In the genomic region with DNA sequence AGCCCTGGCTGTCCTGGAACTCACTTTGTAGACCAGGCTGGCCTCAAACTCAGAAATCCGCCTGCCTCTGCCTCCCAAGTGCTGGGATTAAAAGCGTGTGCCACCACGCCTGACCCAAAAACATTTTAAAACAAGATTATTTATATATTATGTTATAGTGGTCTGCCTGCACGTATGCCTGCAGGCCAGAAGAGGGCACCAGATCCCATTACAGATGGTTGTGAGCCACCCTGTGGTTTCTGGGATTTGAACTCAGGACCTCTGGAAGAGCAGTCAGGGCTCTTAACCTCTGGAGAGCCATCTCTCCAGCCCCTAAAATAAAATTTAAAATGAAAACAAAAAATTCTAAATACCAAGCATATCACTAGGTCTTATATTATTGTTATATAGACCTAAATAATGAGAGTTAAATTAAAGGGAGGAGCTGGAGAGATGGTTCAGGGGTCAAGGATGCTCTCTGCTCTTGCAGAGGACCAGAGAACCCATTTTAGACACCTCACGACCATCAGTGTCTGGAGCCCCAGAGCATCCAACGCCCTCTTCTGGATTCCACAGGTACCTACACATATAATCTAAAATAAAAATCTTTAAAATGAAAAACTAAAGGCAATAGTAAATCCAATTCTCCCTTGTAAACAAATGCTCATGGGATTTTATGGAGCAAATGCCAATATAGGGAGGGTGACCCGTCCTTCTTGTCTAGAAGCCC, we compare ENCODE assay signal across 14 mouse cellular contexts.
DNase-seq lines count a peak whose midpoint lies in the region; TF ChIP-seq lines count a peak whose summit lies in the region.
"Had no signal": no experiment of that assay in that cellular context is flagged by ENCODE, and none has a peak within 500 bp of the region (broad histone marks: within the 10 kb centered on the region; RNA-seq: fewer than 3 reads in every experiment).

No protein-coding gene starts in this region.

- intact Hi-C loops in gastrocnemius, adult 2 months (cut with DNase I) = loop anchor here (2.0 to 5.0 kb wide), 2 partner anchors 54 to 84 kb away; no protein-coding TSS in a partner anchor

- H3K4me3 ChIP-seq in gastrocnemius, adult 2 months = no peak overlapping the region
- H3K4me3 ChIP-seq in lung, adult 2 months (replicated peaks; ENCODE audit: extremely low read depth, low read depth, low read length) = no peak overlapping the region
- H3K4me3 ChIP-seq: embryonic facial prominence, embryonic 13.5 days; forebrain, embryonic 13.5 days; heart, embryonic 15.5 days; limb, embryonic 12.5 days had no signal

- no peak for DNase-seq in gastrocnemius, adult 2 months
- DNase-seq in gastrocnemius, postnatal 4 days (ENCODE audit: low spot score in 2 of 2) = no peak
- DNase-seq in lung, adult 2 months = no peak
- no peak for DNase-seq in lung, postnatal 25 days (ENCODE audit: low spot score)
- DNase-seq in ZHBTc4 (ENCODE audit: low read depth, low spot score) = peak; percentile 43
- peak; percentile 10 for DNase-seq in splenic B cell, adult 2 months (ENCODE audit: low read depth, low spot score)
- DNase-seq in right cerebral cortex, adult 18-20 months = no peak
- no peak for DNase-seq in spleen, postnatal 4 days (ENCODE audit: low spot score in 2 of 2)
- DNase-seq: gastrocnemius, postnatal 14 days; thymus, adult 18-20 months had no signal

- no peaks in the 10 kb centered on the region for H3K4me1 ChIP-seq in lung, adult 2 months (ENCODE audit: control insufficient read depth, insufficient read depth, low read length)
- H3K4me1 ChIP-seq: embryonic facial prominence, embryonic 13.5 days; forebrain, embryonic 13.5 days; heart, embryonic 15.5 days; limb, embryonic 12.5 days had no signal

- no peaks in the 10 kb centered on the region for H3K27me3 ChIP-seq in splenic B cell, adult 2 months (ENCODE audit: control insufficient read depth, insufficient read depth, low read length, poor library complexity, severe bottlenecking)
- H3K27me3 ChIP-seq: embryonic facial prominence, embryonic 13.5 days; forebrain, embryonic 13.5 days; heart, embryonic 15.5 days; limb, embryonic 12.5 days had no signal

- no peak for TF ChIP-seq POLR2A in lung, adult 2 months (IDR thresholded peaks at IDR 0.05; ENCODE audit: borderline replicate concordance, extremely low read depth, low read depth, low read length)

- WGBS in lung, adult 2 months = 69% methylated on average over 7 of the region's 7 CpGs

- no peak overlapping the region for H3K27ac ChIP-seq in gastrocnemius, adult 2 months
- H3K27ac ChIP-seq: embryonic facial prominence, embryonic 13.5 days; forebrain, embryonic 13.5 days; heart, embryonic 15.5 days; limb, embryonic 12.5 days had no signal

- TF ChIP-seq CTCF in gastrocnemius, adult 2 months (IDR thresholded peaks at IDR 0.05) = peak; percentile 66
- TF ChIP-seq CTCF in lung, adult 2 months (IDR thresholded peaks at IDR 0.05; ENCODE audit: insufficient read depth, low read length) = peak; percentile 36; the same call in 1 of the 2 replicates

- H3K36me3 ChIP-seq in splenic B cell, adult 2 months (ENCODE audit: control insufficient read depth, insufficient read depth, low read length, poor library complexity, severe bottlenecking) = 0 out of 2 replicates have a peak, but pooled peaks cover 1% of the 10 kb centered on the region

Comparison
In these comparisons a context has a peak if more than half of its experiments do, and no peak if none do; other contexts are left out.
1. DNase-seq: peak in ZHBTc4 (single experiment) and splenic B cell, adult 2 months (single experiment); none in gastrocnemius, adult 2 months (single experiment), gastrocnemius, postnatal 4 days (0 of 2), lung, adult 2 months (single experiment), lung, postnatal 25 days (single experiment), right cerebral cortex, adult 18-20 months (single experiment) and spleen, postnatal 4 days (0 of 2).